Mouse (Mus musculus): ENCODE data around the gene Clip1. TPM values are rescaled to one million over a fixed set of nuclear protein-coding genes. Genes with fewer than 3 reads are reported as not detected.

Gene Clip1
- polyA plus RNA-seq, 1 experiment from 2014 or later, result 33.9 TPM

- DNase-seq (peak; percentile 77), ATAC-seq (ENCODE audit: insufficient read depth) (peak; percentile 84)
- peak overlapping the region; percentile 55; the same call in 1 of the 2 replicates for H3K27ac ChIP-seq (ENCODE audit: low read depth)
These were observed 43.0 kb downstream of the Clip1 start for GRCm38 (mm10) chr5:123641259-123641900.

GRCm38 (mm10) chr5:123640181-123640580 lies 44.2 kb downstream of the Clip1 start:
- no peak overlapping the region for H3K27ac ChIP-seq (ENCODE audit: low read depth)
- no peak overlapping the region for H3K4me2 ChIP-seq
- ATAC-seq (ENCODE audit: insufficient read depth) (no peak), DNase-seq (no peak)
- H3K4me3 ChIP-seq (ENCODE audit: low read depth, low read length), result no peak overlapping the region
- H3K36me3 ChIP-seq (ENCODE audit: insufficient read depth), result peaks cover 42% of the 10 kb centered on the region
- no peak overlapping the region for H3K9ac ChIP-seq
- WGBS, result 89% methylated on average over 9 of the region's 9 CpGs
- no peaks in the 10 kb centered on the region for H3K9me3 ChIP-seq (ENCODE audit: low read depth, low read length)
- TF ChIP-seq CTCF (IDR thresholded peaks at IDR 0.05; ENCODE audit: low read depth), result no peak
- no peaks in the 10 kb centered on the region for H3K27me3 ChIP-seq (ENCODE audit: insufficient read depth, low read length)
- no peaks in the 10 kb centered on the region for H3K4me1 ChIP-seq (ENCODE audit: insufficient read depth)

More at GRCm38 (mm10) chr5:123641259-123641900, 43.0 kb downstream of the Clip1 start:
- H3K4me2 ChIP-seq, result no peak overlapping the region
- H3K36me3 ChIP-seq (ENCODE audit: insufficient read depth), result peaks cover 44% of the 10 kb centered on the region
- WGBS, result 54% methylated on average over 7 of the region's 7 CpGs
- H3K4me1 ChIP-seq (ENCODE audit: insufficient read depth), result no peaks in the 10 kb centered on the region
- H3K4me3 ChIP-seq (ENCODE audit: low read depth, low read length), result no peak overlapping the region
- no peak for TF ChIP-seq CTCF (IDR thresholded peaks at IDR 0.05; ENCODE audit: low read depth)
- no peaks in the 10 kb centered on the region for H3K9me3 ChIP-seq (ENCODE audit: low read depth, low read length)
- H3K9ac ChIP-seq, result no peak overlapping the region
- no peaks in the 10 kb centered on the region for H3K27me3 ChIP-seq (ENCODE audit: insufficient read depth, low read length)

- no peak for TF ChIP-seq CTCF (IDR thresholded peaks at IDR 0.05; ENCODE audit: low read depth)
- Histone ChIP-seq H3K4me1 (ENCODE audit: insufficient read depth) (no peaks in the 10 kb centered on the region), H3K36me3 (ENCODE audit: insufficient read depth) (peaks cover 23% of the 10 kb centered on the region), H3K4me3 (ENCODE audit: low read depth, low read length) (no peak overlapping the region), H3K27ac (ENCODE audit: low read depth) (no peak overlapping the region), H3K4me2 (no peak overlapping the region), H3K9ac (no peak overlapping the region), H3K9me3 (ENCODE audit: low read depth, low read length) (no peaks in the 10 kb centered on the region), H3K27me3 (ENCODE audit: insufficient read depth, low read length) (no peaks in the 10 kb centered on the region)
- DNase-seq, result no peak
- no peak for ATAC-seq (ENCODE audit: insufficient read depth)
- WGBS, result 83% methylated on average over 10 of the region's 10 CpGs
These were observed 53.2 kb downstream of the Clip1 start for GRCm38 (mm10) chr5:123631210-123631609.

GRCm38 (mm10) chr5:123626631-123627030 lies 57.8 kb downstream of the Clip1 start:
- no peak overlapping the region for H3K4me2 ChIP-seq
- no peaks in the 10 kb centered on the region for H3K9me3 ChIP-seq (ENCODE audit: low read depth, low read length)
- TF ChIP-seq CTCF (IDR thresholded peaks at IDR 0.05; ENCODE audit: low read depth), result peak; percentile 73
- WGBS, result 27% methylated on average over 8 of the region's 8 CpGs
- H3K9ac ChIP-seq, result no peak overlapping the region
- H3K4me3 ChIP-seq (ENCODE audit: low read depth, low read length), result no peak overlapping the region
- DNase-seq (peak; percentile 92), ATAC-seq (ENCODE audit: insufficient read depth) (0 out of 2 replicates have a peak, but pooled peaks have one; percentile 60)
- no peaks in the 10 kb centered on the region for H3K27me3 ChIP-seq (ENCODE audit: insufficient read depth, low read length)
- H3K4me1 ChIP-seq (ENCODE audit: insufficient read depth), result no peaks in the 10 kb centered on the region
- no peak overlapping the region for H3K27ac ChIP-seq (ENCODE audit: low read depth)
- peaks cover 33% of the 10 kb centered on the region for H3K36me3 ChIP-seq (ENCODE audit: insufficient read depth)

- Histone ChIP-seq H3K27me3 (ENCODE audit: insufficient read depth, low read length) (no peaks in the 10 kb centered on the region), H3K4me1 (ENCODE audit: insufficient read depth) (no peaks in the 10 kb centered on the region), H3K4me3 (ENCODE audit: low read depth, low read length) (no peak overlapping the region), H3K36me3 (ENCODE audit: insufficient read depth) (peaks cover 50% of the 10 kb centered on the region), H3K4me2 (no peak overlapping the region), H3K9ac (no peak overlapping the region), H3K9me3 (ENCODE audit: low read depth, low read length) (no peaks in the 10 kb centered on the region), H3K27ac (ENCODE audit: low read depth) (no peak overlapping the region)
- 0 out of 2 replicates have a peak, but pooled peaks have one; percentile 4 for TF ChIP-seq CTCF (IDR thresholded peaks at IDR 0.05; ENCODE audit: low read depth)
- no peak for DNase-seq
- ATAC-seq (ENCODE audit: insufficient read depth), result no peak
- 80% methylated on average over 13 of the region's 13 CpGs for WGBS
These were observed 62.0 kb downstream of the Clip1 start for GRCm38 (mm10) chr5:123622421-123622820.

DNA sequence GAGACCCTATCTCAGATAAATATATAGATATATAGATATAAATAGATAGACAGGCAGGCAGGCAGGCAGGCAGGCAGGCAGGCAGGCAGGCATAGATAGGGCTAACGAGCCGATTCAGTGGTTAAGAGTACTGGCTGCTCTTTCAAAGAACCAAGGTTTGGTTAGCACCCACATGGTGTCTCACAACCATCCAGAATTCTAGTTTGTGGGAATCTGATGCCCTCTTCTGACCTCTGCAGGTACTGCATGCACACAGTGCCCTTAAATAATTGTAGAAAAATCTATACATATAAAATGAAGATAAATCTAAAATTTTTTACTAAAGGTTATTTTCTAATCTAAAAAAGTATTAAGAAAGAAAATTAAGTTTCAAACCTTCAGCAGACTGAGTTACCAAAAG lies 65.9 kb downstream of the Clip1 start:
- DNase-seq (peak; percentile 65), ATAC-seq (ENCODE audit: insufficient read depth) (no peak)
- H3K9ac ChIP-seq, result no peak overlapping the region
- no peak overlapping the region for H3K27ac ChIP-seq (ENCODE audit: low read depth)
- H3K9me3 ChIP-seq (ENCODE audit: low read depth, low read length), result no peaks in the 10 kb centered on the region
- H3K36me3 ChIP-seq (ENCODE audit: insufficient read depth), result peaks cover 74% of the 10 kb centered on the region
- H3K4me1 ChIP-seq (ENCODE audit: insufficient read depth), result no peaks in the 10 kb centered on the region
- H3K4me2 ChIP-seq, result no peak overlapping the region
- 65% methylated on average over 2 of the region's 2 CpGs for WGBS
- H3K27me3 ChIP-seq (ENCODE audit: insufficient read depth, low read length), result no peaks in the 10 kb centered on the region
- no peak overlapping the region for H3K4me3 ChIP-seq (ENCODE audit: low read depth, low read length)
- TF ChIP-seq CTCF (IDR thresholded peaks at IDR 0.05; ENCODE audit: low read depth), result peak; percentile 52

GRCm38 (mm10) chr5:123614246-123614645 lies 70.2 kb downstream of the Clip1 start:
- WGBS, result 89% methylated on average over 24 of the region's 24 CpGs
- H3K36me3 ChIP-seq (ENCODE audit: insufficient read depth), result peaks cover 73% of the 10 kb centered on the region

More at GRCm38 (mm10) chr5:123614246-123614645, 70.2 kb downstream of the Clip1 start:
- DNase-seq (no peak), ATAC-seq (ENCODE audit: insufficient read depth) (no peak)
- Histone ChIP-seq H3K9ac (no peak overlapping the region), H3K9me3 (ENCODE audit: low read depth, low read length) (no peaks in the 10 kb centered on the region), H3K27me3 (ENCODE audit: insufficient read depth, low read length) (no peaks in the 10 kb centered on the region), H3K4me3 (ENCODE audit: low read depth, low read length) (no peak overlapping the region), H3K4me1 (ENCODE audit: insufficient read depth) (no peaks in the 10 kb centered on the region), H3K27ac (ENCODE audit: low read depth) (no peak overlapping the region), H3K4me2 (no peak overlapping the region)
- no peak for TF ChIP-seq CTCF (IDR thresholded peaks at IDR 0.05; ENCODE audit: low read depth)

All from lung, embryonic 14.5 days (tissue).